Mouse (Mus musculus) stomach, embryonic 15.5 days (tissue): ENCODE measurements around the gene Acadsb. TPM values are rescaled to one million over a fixed set of nuclear protein-coding genes. Genes with fewer than 3 reads are reported as not detected.

Source experiments
- ATAC-seq: fragments of 200-750 bp; cut with Nextera tagmentation; 2 replicates; pipeline ENCODE4 v1.8.0; 2017; ENCODE audit warnings: low read depth, moderate number of reproducible peaks, moderate TSS enrichment; ENCODE audit not compliant: insufficient read depth, low FRiP score
- H3K27ac ChIP-seq: fragments of 300-500 bp; sonication (generic); 2 replicates; pipeline ENCODE4 v1.5.1; 2015; ENCODE audit warnings: mild to moderate bottlenecking, inconsistent platforms
- H3K27me3 ChIP-seq: fragments of 300-500 bp; sonication (generic); replicated peaks from 2 replicates; pipeline ENCODE4 v1.6.1; 2015; ENCODE audit warnings: inconsistent platforms
- H3K36me3 ChIP-seq: fragments of 300-500 bp; sonication (generic); 2 replicates; pipeline ENCODE4 v1.6.1; 2015; ENCODE audit warnings: inconsistent platforms
- H3K4me1 ChIP-seq: fragments of 300-500 bp; sonication (generic); 2 replicates; pipeline ENCODE4 v1.6.1; 2015; ENCODE audit warnings: inconsistent platforms
- H3K4me2 ChIP-seq: fragments of 300-500 bp; sonication (generic); 2 replicates; pipeline ENCODE4 v1.6.1; 2015; ENCODE audit warnings: mild to moderate bottlenecking, inconsistent platforms
- H3K4me3 ChIP-seq: fragments of 300-500 bp; sonication (generic); replicated peaks from 2 replicates; pipeline ENCODE4 v1.5.1; 2015; ENCODE audit warnings: inconsistent platforms
- H3K9ac ChIP-seq: fragments of 300-500 bp; sonication (generic); 2 replicates; pipeline ENCODE4 v1.6.1; 2015; ENCODE audit warnings: inconsistent platforms
- H3K9me3 ChIP-seq: fragments of 300-500 bp; sonication (generic); 2 replicates; pipeline ENCODE4 v1.6.1; 2016; ENCODE audit warnings: inconsistent platforms
- WGBS: fragments of 180-500 bp; shearing (Covaris S2); methylation state at CpG from one replicate; pipeline ENCODE4 v1.1.7; 2015; 5-methylcytosine and 5-hydroxymethylcytosine counted together
- polyA plus RNA-seq: library from polyadenylated mRNA; unstranded; fragments of >200 nt; fragmentation: Nextera tagmentation; extraction: Ambion mirVana; gene quantifications from 2 replicates; pipeline ENCODE4 v1.2.1, GENCODE M21; 2015

The Acadsb gene
- polyA plus RNA-seq, 1 experiment from 2014 or later: 92.4 TPM

DNA sequence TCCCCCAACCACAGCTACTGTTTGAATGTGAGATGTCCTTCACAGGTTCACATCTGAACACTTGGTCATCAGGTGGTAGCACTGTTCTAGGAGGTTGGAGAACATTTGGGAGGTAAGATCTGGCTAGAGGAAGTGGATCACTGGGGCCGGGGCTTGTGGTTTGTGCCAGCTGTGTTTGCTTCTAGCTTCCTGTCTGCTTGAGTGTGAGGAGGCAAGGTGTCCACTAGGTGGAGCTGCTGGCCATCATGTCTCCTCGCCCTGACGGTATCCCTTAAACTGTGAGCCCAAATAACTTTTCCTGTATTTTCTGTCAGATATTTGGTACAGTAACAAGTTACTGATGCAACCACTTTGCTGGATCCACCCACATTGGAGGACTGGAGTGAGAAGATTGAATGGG, 59.1 kb downstream of the Acadsb start:
- WGBS: 69% methylated on average over 3 of the region's 3 CpGs
- no peak for ATAC-seq

DNA sequence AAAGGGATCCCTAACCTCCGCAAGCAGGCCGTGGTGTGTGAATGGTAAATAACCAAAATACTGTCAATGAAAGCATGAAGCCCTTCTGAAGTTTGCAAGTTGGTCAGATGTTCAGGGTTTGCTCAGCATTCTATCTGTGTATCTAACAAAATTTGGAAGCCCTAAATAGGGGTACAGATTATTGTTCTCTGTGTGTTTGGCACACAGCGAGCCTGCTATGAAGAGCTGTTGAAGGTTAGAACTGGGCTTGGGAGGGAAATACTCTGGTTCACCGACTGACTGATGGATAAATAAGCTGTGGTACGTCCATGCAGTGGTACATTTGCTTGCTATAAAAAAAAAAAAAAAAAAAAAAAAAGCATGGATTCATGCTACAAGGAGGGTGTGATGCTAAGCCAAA, 61.1 kb downstream of the Acadsb start:
- 78% methylated on average over 5 of the region's 5 CpGs for whole genome bisulfite sequencing

More for the DNA sequence above, 59.1 kb downstream of the Acadsb start:
- H3K9ac ChIP-seq: no peak overlapping the region
- no peaks in the 10 kb centered on the region for H3K4me1 ChIP-seq
- no peaks in the 10 kb centered on the region for H3K27me3 ChIP-seq
- no peak overlapping the region for H3K27ac ChIP-seq
- H3K4me2 ChIP-seq: no peak overlapping the region
- no peaks in the 10 kb centered on the region for H3K9me3 ChIP-seq
- H3K4me3 ChIP-seq: no peak overlapping the region
- no peaks in the 10 kb centered on the region for H3K36me3 ChIP-seq

GRCm38 (mm10) chr7:131477140-131477539, 66.7 kb downstream of the Acadsb start:
- Histone ChIP-seq H3K9me3 (no peaks in the 10 kb centered on the region), H3K9ac (no peak overlapping the region), H3K4me1 (no peaks in the 10 kb centered on the region), H3K4me3 (no peak overlapping the region), H3K4me2 (no peak overlapping the region), H3K27me3 (no peaks in the 10 kb centered on the region), H3K36me3 (no peaks in the 10 kb centered on the region), H3K27ac (no peak overlapping the region)
- 17% methylated on average over 8 of the region's 8 CpGs for whole genome bisulfite sequencing
- ATAC-seq: no peak

More for the DNA sequence above, 61.1 kb downstream of the Acadsb start:
- Histone ChIP-seq H3K9ac (no peak overlapping the region), H3K4me2 (no peak overlapping the region), H3K27me3 (no peaks in the 10 kb centered on the region), H3K4me1 (no peaks in the 10 kb centered on the region), H3K36me3 (no peaks in the 10 kb centered on the region), H3K9me3 (no peaks in the 10 kb centered on the region), H3K27ac (no peak overlapping the region), H3K4me3 (no peak overlapping the region)
- ATAC-seq: no peak

- H3K4me3 ChIP-seq: no peak overlapping the region
- H3K9me3 ChIP-seq: no peaks in the 10 kb centered on the region
- H3K27ac ChIP-seq: no peak overlapping the region
- no peak overlapping the region for H3K4me2 ChIP-seq
- no peaks in the 10 kb centered on the region for H3K27me3 ChIP-seq
- WGBS: 92% methylated on average over 5 of the region's 5 CpGs
- H3K9ac ChIP-seq: no peak overlapping the region
- no peaks in the 10 kb centered on the region for H3K36me3 ChIP-seq
- no peaks in the 10 kb centered on the region for H3K4me1 ChIP-seq
- no peak for ATAC-seq
Measured at GRCm38 (mm10) chr7:131478403-131478802, 68.0 kb downstream of the Acadsb start.

Other genes with a start within 250 kb of the Acadsb start
- gene 5430419D17Rik, start 236.2 kb upstream of the Acadsb start, polyA plus RNA-seq: 0.01 and 0.03 TPM in 2 replicates
- gene Cuzd1, start 88.3 kb upstream of the Acadsb start, polyA plus RNA-seq: 0.36 and 0.40 TPM in 2 replicates
- not detected in 2 replicates for gene Fam24b, start 81.1 kb upstream of the Acadsb start, polyA plus RNA-seq
- gene Fam24a, start 76.7 kb upstream of the Acadsb start, polyA plus RNA-seq: not detected in 2 replicates
- gene 2310057M21Rik, start 47.8 kb upstream of the Acadsb start, polyA plus RNA-seq: 17.7 and 19.2 TPM in 2 replicates
- gene Pstk, start 39.5 kb upstream of the Acadsb start, polyA plus RNA-seq: 69.8 and 75.2 TPM in 2 replicates
- gene Ikzf5, start 80 bp upstream of the Acadsb start, polyA plus RNA-seq: 11.4 and 13.2 TPM in 2 replicates
- gene Hmx3, start 132.3 kb downstream of the Acadsb start, polyA plus RNA-seq: 1.6 and 2.0 TPM in 2 replicates
- gene Hmx2, start 138.2 kb downstream of the Acadsb start, polyA plus RNA-seq: 1.0 and 1.4 TPM in 2 replicates
- gene Bub3, start 149.6 kb downstream of the Acadsb start, polyA plus RNA-seq: 187 and 198 TPM in 2 replicates